Mouse (Mus musculus): ENCODE results near the gene Art5. TPM values are rescaled to one million over a fixed set of nuclear protein-coding genes. Genes with fewer than 3 reads are reported as not detected.

Gene Art5
- polyA plus RNA-seq, 1 experiment from 2014 or later, result 1.5 TPM

Other genes starting within 250 kb of the Art5 start
- gene Anapc15, start 245.8 kb downstream of the Art5 start, polyA plus RNA-seq (2015; fragmentation: Nextera tagmentation; extraction: Ambion mirVana), result 61.7 and 64.4 TPM in 2 replicates
- 4.7 and 6.4 TPM in 2 replicates for gene Folr1, start 238.7 kb downstream of the Art5 start, polyA plus RNA-seq (2015; fragmentation: Nextera tagmentation; extraction: Ambion mirVana)
- 140 and 155 TPM in 2 replicates for gene Lamtor1, start 203.6 kb downstream of the Art5 start, polyA plus RNA-seq (2015; fragmentation: Nextera tagmentation; extraction: Ambion mirVana)
- 0.10 and 0.27 TPM in 2 replicates for gene Tomt, start 203.1 kb downstream of the Art5 start, polyA plus RNA-seq (2015; fragmentation: Nextera tagmentation; extraction: Ambion mirVana)
- 4.1 and 5.1 TPM in 2 replicates for gene Lrrc51, start 175.6 kb downstream of the Art5 start, polyA plus RNA-seq (2015; fragmentation: Nextera tagmentation; extraction: Ambion mirVana)
- 39.7 and 41.7 TPM in 2 replicates for gene Numa1, start 175.4 kb downstream of the Art5 start, polyA plus RNA-seq (2015; fragmentation: Nextera tagmentation; extraction: Ambion mirVana)
- 1.5 and 1.9 TPM in 2 replicates for gene Il18bp, start 90.8 kb downstream of the Art5 start, polyA plus RNA-seq (2015; fragmentation: Nextera tagmentation; extraction: Ambion mirVana)
- gene Rnf121, start 44.0 kb downstream of the Art5 start, polyA plus RNA-seq (2015; fragmentation: Nextera tagmentation; extraction: Ambion mirVana), result 17.0 and 17.2 TPM in 2 replicates
- 19.3 and 25.2 TPM in 2 replicates for gene Xndc1, start 44.0 kb downstream of the Art5 start, polyA plus RNA-seq (2015; fragmentation: Nextera tagmentation; extraction: Ambion mirVana)
- gene Xntrpc, start 43.8 kb downstream of the Art5 start, polyA plus RNA-seq (2015; fragmentation: Nextera tagmentation; extraction: Ambion mirVana), result 0.91 and 1.0 TPM in 2 replicates
- gene Trpc2, start 26.4 kb downstream of the Art5 start, polyA plus RNA-seq (2015; fragmentation: Nextera tagmentation; extraction: Ambion mirVana), result not detected in 2 replicates
- gene Art1, start 7.7 kb downstream of the Art5 start, polyA plus RNA-seq (2015; fragmentation: Nextera tagmentation; extraction: Ambion mirVana), result 3.5 and 4.7 TPM in 2 replicates
- gene Chrna10, start 7.3 kb upstream of the Art5 start, polyA plus RNA-seq (2015; fragmentation: Nextera tagmentation; extraction: Ambion mirVana), result 0.06 and 0.11 TPM in 2 replicates
- 21.1 and 22.0 TPM in 2 replicates for gene Nup98, start 100.7 kb upstream of the Art5 start, polyA plus RNA-seq (2015; fragmentation: Nextera tagmentation; extraction: Ambion mirVana)
- gene Pgap2, start 100.7 kb upstream of the Art5 start, polyA plus RNA-seq (2015; fragmentation: Nextera tagmentation; extraction: Ambion mirVana), result 56.3 and 61.3 TPM in 2 replicates
- 43.8 and 46.5 TPM in 2 replicates for gene Rhog, start 146.6 kb upstream of the Art5 start, polyA plus RNA-seq (2015; fragmentation: Nextera tagmentation; extraction: Ambion mirVana)
- 11.7 and 13.0 TPM in 2 replicates for gene Stim1, start 158.3 kb upstream of the Art5 start, polyA plus RNA-seq (2015; fragmentation: Nextera tagmentation; extraction: Ambion mirVana)

Measured in heart, embryonic 13.5 days (tissue).